Comparison of ENCODE assay signal across 8 mouse cellular contexts in the genomic region with DNA sequence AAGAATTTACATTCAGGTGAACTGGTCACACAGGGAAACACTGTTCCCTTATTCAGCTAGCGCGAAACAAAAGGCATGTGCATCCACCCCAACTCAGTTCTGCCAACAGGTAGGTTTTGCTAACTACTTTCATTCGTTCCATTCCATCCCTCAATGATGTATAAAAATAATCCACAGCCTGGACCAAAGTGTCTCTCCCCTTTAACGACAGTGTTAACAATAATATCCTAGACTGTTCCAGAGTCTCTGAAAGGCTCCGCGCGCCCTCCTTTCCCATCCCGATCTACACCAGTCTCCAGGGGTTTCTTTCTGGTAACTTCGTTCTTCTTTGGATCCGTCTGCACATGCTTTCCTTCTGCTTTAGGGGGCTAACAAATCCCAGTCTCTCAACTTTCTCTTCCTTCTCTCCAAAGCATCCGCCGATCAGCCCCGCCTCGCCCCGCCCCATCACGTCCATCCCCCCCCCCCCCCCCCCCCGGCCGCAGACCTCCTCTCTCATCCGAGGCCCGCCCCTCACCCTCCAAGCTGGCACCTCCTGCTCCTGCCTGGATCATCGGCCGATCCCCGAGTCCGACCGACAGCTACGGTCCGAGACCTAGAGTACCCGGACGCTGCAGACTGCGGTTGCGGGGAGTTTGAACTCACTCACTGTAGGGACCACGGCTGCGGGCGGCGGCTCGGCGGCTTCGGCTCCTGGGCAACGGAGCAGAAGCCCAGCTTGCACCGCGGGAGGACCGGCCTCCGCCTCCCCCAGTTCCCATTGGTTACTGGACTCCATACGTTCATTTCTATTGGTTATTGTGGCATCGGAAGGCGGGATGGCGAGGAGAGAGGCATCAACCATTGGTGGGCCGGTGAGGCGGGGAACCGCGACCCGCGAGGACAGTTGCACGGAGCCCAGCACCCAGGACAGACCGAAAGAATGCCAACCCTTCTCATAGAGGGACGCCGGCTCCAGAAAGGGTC. TPM values are rescaled to one million over a fixed set of nuclear protein-coding genes. Genes with fewer than 3 reads are reported as not detected.
DNase-seq lines count a peak whose midpoint lies in the region; ATAC-seq and TF ChIP-seq lines count a peak whose summit lies in the region.

Gene Lca5, minus strand, starts transcription at position 736 of the 966 bp plus-strand sequence.

- 0 out of 2 replicates have a peak, but pooled peaks have one; percentile 45 for TF ChIP-seq CTCF in thymus, adult 2 months (IDR thresholded peaks at IDR 0.05; ENCODE audit: borderline replicate concordance, control insufficient read depth, extremely low read depth, insufficient read depth, low read length, poor library complexity)

- H3K9ac ChIP-seq in hindbrain, embryonic 11.5 days (ENCODE audit: low read depth, low read length) = peak within 1 kb of the TSS; percentile 51
- H3K9ac ChIP-seq in lung, embryonic 16.5 days (ENCODE audit: low read length) = peak within 1 kb of the TSS; percentile 76

- 1% methylated on average over 52 of the region's 57 CpGs for WGBS in hindbrain, embryonic 11.5 days
- WGBS in lung, embryonic 16.5 days = under 1% methylated on average over 47 of the region's 57 CpGs
- WGBS in thymus, adult 2 months = 3% methylated on average over 52 of the region's 57 CpGs

- H3K4me3 ChIP-seq in hindbrain, embryonic 11.5 days (ENCODE audit: low read depth, low read length) = peak within 1 kb of the TSS; percentile 52
- peak within 1 kb of the TSS; percentile 81 for H3K4me3 ChIP-seq in lung, embryonic 16.5 days (ENCODE audit: low read length)
- H3K4me3 ChIP-seq in thymus, adult 2 months (ENCODE audit: control insufficient read depth, insufficient read depth, low read length) = peak within 1 kb of the TSS; percentile 99

- TF ChIP-seq POLR2A in thymus, adult 2 months (IDR thresholded peaks at IDR 0.05; ENCODE audit: control insufficient read depth, extremely low read depth, insufficient read depth, low read length, poor library complexity) = no peak

- no peaks in the 10 kb centered on the region for H3K36me3 ChIP-seq in hindbrain, embryonic 11.5 days (ENCODE audit: control insufficient read depth, insufficient read depth, low read length)
- H3K36me3 ChIP-seq in lung, embryonic 16.5 days (ENCODE audit: control insufficient read depth, insufficient read depth, low read length) = no peaks in the 10 kb centered on the region
- H3K36me3 ChIP-seq in thymus, adult 2 months (ENCODE audit: control insufficient read depth, insufficient read depth, low read length) = no peaks in the 10 kb centered on the region

- DNase-seq in R1 (ENCODE audit: low read depth, low spot score) = peak; percentile 96
- peak; percentile 95 to 96 for DNase-seq in cerebellum, postnatal 14 days
- peak; percentile 92 to 94 for DNase-seq in frontal cortex, postnatal 10 days (ENCODE audit: low spot score in 2 of 2)
- peak; percentile 94 for DNase-seq in hindbrain, embryonic 11.5 days (ENCODE audit: low spot score)
- DNase-seq in layer of hippocampus, adult 9-11 months = peak; percentile 97
- DNase-seq in ovary, adult 18-20 months (ENCODE audit: low spot score) = peak; percentile 94
- peak; percentile 92 for DNase-seq in thymus, adult 2 months

- no peaks in the 10 kb centered on the region for H3K27me3 ChIP-seq in hindbrain, embryonic 11.5 days (ENCODE audit: control insufficient read depth, insufficient read depth, low read length)
- H3K27me3 ChIP-seq in lung, embryonic 16.5 days (ENCODE audit: control insufficient read depth, insufficient read depth, low read depth, low read length) = no peaks in the 10 kb centered on the region
- no peaks in the 10 kb centered on the region for H3K27me3 ChIP-seq in thymus, adult 2 months (ENCODE audit: control insufficient read depth, insufficient read depth, low read length)

- peak; percentile 99 for ATAC-seq in hindbrain, embryonic 11.5 days (ENCODE audit: low FRiP score)
- peak; percentile 100 for ATAC-seq in lung, embryonic 16.5 days (ENCODE audit: low read depth)

- no peaks in the 10 kb centered on the region for H3K4me1 ChIP-seq in hindbrain, embryonic 11.5 days (replicated peaks; ENCODE audit: control insufficient read depth, insufficient read depth, low read length)
- peaks cover 9% of the 10 kb centered on the region for H3K4me1 ChIP-seq in lung, embryonic 16.5 days (replicated peaks; ENCODE audit: control insufficient read depth, insufficient read depth, low read length)
- H3K4me1 ChIP-seq in thymus, adult 2 months (replicated peaks; ENCODE audit: control insufficient read depth, insufficient read depth, low read length) = peaks cover 5% of the 10 kb centered on the region

- no peaks in the 10 kb centered on the region for H3K9me3 ChIP-seq in hindbrain, embryonic 11.5 days (ENCODE audit: control insufficient read depth, low read length)
- H3K9me3 ChIP-seq in lung, embryonic 16.5 days (ENCODE audit: control insufficient read depth, low read length) = no peaks in the 10 kb centered on the region

- H3K27ac ChIP-seq in hindbrain, embryonic 11.5 days (ENCODE audit: low read depth, low read length) = peak within 1 kb of the TSS; percentile 87
- H3K27ac ChIP-seq in lung, embryonic 16.5 days (ENCODE audit: low read length) = peak within 1 kb of the TSS; percentile 94
- no peak within 1 kb of the TSS for H3K27ac ChIP-seq in thymus, adult 2 months (ENCODE audit: control insufficient read depth, insufficient read depth, low read length)

- peak within 1 kb of the TSS; percentile 57 for H3K4me2 ChIP-seq in hindbrain, embryonic 11.5 days (replicated peaks; ENCODE audit: low read depth, low read length)
- peak within 1 kb of the TSS; percentile 56 for H3K4me2 ChIP-seq in lung, embryonic 16.5 days (ENCODE audit: low read depth, low read length)

RNA-seq across cellular contexts. Expression of gene Lca5, which starts in this region (rescaled TPM):
- polyA plus RNA-seq in hindbrain, embryonic 11.5 days (2014; fragmentation: Nextera tagmentation; extraction: Ambion mirVana) = 21.1 and 31.1 TPM in 2 replicates
- polyA plus RNA-seq in lung, embryonic 16.5 days (2015; fragmentation: Nextera tagmentation; extraction: Ambion mirVana) = 15.2 and 15.7 TPM in 2 replicates
- polyA plus RNA-seq in thymus, adult 2 months (2012; rRNA removed) = 1.4 and 2.7 TPM in 2 replicates
